Mouse (Mus musculus) neural tube, embryonic 14.5 days (tissue): ENCODE measurements around the gene Ppt2. TPM values are rescaled to one million over a fixed set of nuclear protein-coding genes. Genes with fewer than 3 reads are reported as not detected.

Source experiments
- ATAC-seq: fragments of 200-750 bp; cut with Nextera tagmentation; 2 replicates; pipeline ENCODE4 v1.8.0; 2017; ENCODE audit warnings: low read depth, mild to moderate bottlenecking, moderate TSS enrichment, moderate library complexity
- H3K27ac ChIP-seq: fragments of 300-500 bp; sonication (generic); 2 replicates; pipeline ENCODE4 v1.5.1; 2014; ENCODE audit warnings: low read depth, mild to moderate bottlenecking, control low read depth, low read length, moderate library complexity, mixed read lengths
- H3K27me3 ChIP-seq: fragments of 300-500 bp; sonication (generic); 2 replicates; pipeline ENCODE4 v1.6.1; 2014; ENCODE audit warnings: low read length; ENCODE audit not compliant: control insufficient read depth, insufficient read depth
- H3K36me3 ChIP-seq: fragments of 300-500 bp; sonication (generic); 2 replicates; pipeline ENCODE4 v1.6.1; 2014; ENCODE audit warnings: low read length, mixed read lengths; ENCODE audit not compliant: control insufficient read depth, insufficient read depth
- H3K4me1 ChIP-seq: fragments of 300-500 bp; sonication (generic); 2 replicates; pipeline ENCODE4 v1.6.1; 2014; ENCODE audit warnings: low read length; ENCODE audit not compliant: control insufficient read depth, insufficient read depth
- H3K4me2 ChIP-seq: fragments of 300-500 bp; sonication (generic); 2 replicates; pipeline ENCODE4 v1.6.1; 2014; ENCODE audit warnings: mild to moderate bottlenecking, low read depth, low read length, control low read depth
- H3K4me3 ChIP-seq: fragments of 300-500 bp; sonication (generic); 2 replicates; pipeline ENCODE4 v1.5.1; 2014; ENCODE audit warnings: low read depth, low read length, control low read depth, mixed read lengths
- H3K9ac ChIP-seq: fragments of 300-500 bp; sonication (generic); replicated peaks from 2 replicates; pipeline ENCODE4 v1.6.1; 2014; ENCODE audit warnings: low read depth, mild to moderate bottlenecking, control low read depth, low read length, mixed read lengths
- H3K9me3 ChIP-seq: fragments of 300-500 bp; sonication (generic); 2 replicates; pipeline ENCODE4 v1.6.1; 2016; ENCODE audit warnings: low read length; ENCODE audit not compliant: control insufficient read depth
- WGBS: fragments of 180-500 bp; shearing (Covaris S2); extraction: QIAGEN DNeasy Blood & Tissue Kit; methylation state at CpG from one replicate; pipeline ENCODE4 v1.1.7; 2014; 5-methylcytosine and 5-hydroxymethylcytosine counted together
- polyA plus RNA-seq: library from polyadenylated mRNA; unstranded; fragments of >200 nt; fragmentation: Nextera tagmentation; extraction: Ambion mirVana; gene quantifications from 2 replicates; pipeline ENCODE4 v1.2.1, GENCODE M21; 2014

The Ppt2 gene
- polyA plus RNA-seq, 1 experiment from 2014 or later: 25.4 TPM

GRCm38 (mm10) chr17:34658591-34658990 is 30.3 kb upstream of the Ppt2 start:
- Histone ChIP-seq H3K4me1 (no peaks in the 10 kb centered on the region), H3K4me3 (no peak overlapping the region), H3K27me3 (peaks cover 7% of the 10 kb centered on the region; the same call in 1 of the 2 replicates), H3K27ac (no peak overlapping the region), H3K9ac (no peak overlapping the region), H3K9me3 (no peaks in the 10 kb centered on the region), H3K36me3 (peaks cover 5% of the 10 kb centered on the region; the same call in 1 of the 2 replicates), H3K4me2 (no peak overlapping the region)
- no peak for ATAC-seq
- 80% methylated on average over 3 of the region's 3 CpGs for WGBS

GRCm38 (mm10) chr17:34658145-34658544 is 29.8 kb upstream of the Ppt2 start:
- no peaks in the 10 kb centered on the region for H3K4me1 ChIP-seq
- H3K36me3 ChIP-seq: peaks cover 6% of the 10 kb centered on the region
- no peak overlapping the region for H3K4me2 ChIP-seq
- 85% methylated on average over 2 of the region's 2 CpGs for WGBS
- H3K9ac ChIP-seq: no peak overlapping the region
- no peak overlapping the region for H3K27ac ChIP-seq
- H3K9me3 ChIP-seq: no peaks in the 10 kb centered on the region
- H3K27me3 ChIP-seq: peaks cover 7% of the 10 kb centered on the region; the same call in 1 of the 2 replicates
- ATAC-seq: no peak
- no peak overlapping the region for H3K4me3 ChIP-seq

- Histone ChIP-seq H3K27ac (no peak overlapping the region), H3K4me1 (no peaks in the 10 kb centered on the region), H3K27me3 (peaks cover 7% of the 10 kb centered on the region; the same call in 1 of the 2 replicates), H3K9me3 (no peaks in the 10 kb centered on the region), H3K4me2 (no peak overlapping the region), H3K36me3 (peaks cover 14% of the 10 kb centered on the region), H3K4me3 (no peak overlapping the region), H3K9ac (no peak overlapping the region)
- 42% methylated on average over 2 of the region's 2 CpGs for WGBS
- ATAC-seq: no peak
Observed at GRCm38 (mm10) chr17:34657271-34657670, 29.0 kb upstream of the Ppt2 start.

DNA sequence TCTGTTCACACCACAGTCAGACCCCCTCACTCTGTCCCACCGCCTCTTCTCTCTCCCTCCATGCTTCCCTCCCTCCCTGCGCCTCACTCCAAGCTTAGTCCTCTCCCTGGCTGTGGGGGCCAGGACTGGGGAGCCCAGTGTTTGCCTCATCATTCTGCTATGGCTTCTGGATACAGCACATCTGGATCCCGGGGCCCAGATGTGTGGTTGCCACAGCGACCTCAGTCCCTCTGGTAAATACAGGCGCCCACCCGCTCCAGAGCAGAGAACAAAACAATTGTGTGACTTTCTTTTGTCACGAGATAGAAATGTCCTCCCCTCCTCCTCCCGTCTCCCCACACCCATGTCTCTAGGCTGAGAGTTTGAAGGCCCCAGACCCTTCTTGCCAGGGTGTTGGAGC is 28.4 kb upstream of the Ppt2 start:
- Histone ChIP-seq H3K4me1 (no peaks in the 10 kb centered on the region), H3K4me2 (no peak overlapping the region), H3K4me3 (no peak overlapping the region), H3K27ac (no peak overlapping the region), H3K9me3 (no peaks in the 10 kb centered on the region), H3K36me3 (peaks cover 19% of the 10 kb centered on the region), H3K27me3 (peaks cover 7% of the 10 kb centered on the region; the same call in 1 of the 2 replicates), H3K9ac (no peak overlapping the region)
- WGBS: 45% methylated on average over 8 of the region's 8 CpGs
- ATAC-seq: no peak

DNA sequence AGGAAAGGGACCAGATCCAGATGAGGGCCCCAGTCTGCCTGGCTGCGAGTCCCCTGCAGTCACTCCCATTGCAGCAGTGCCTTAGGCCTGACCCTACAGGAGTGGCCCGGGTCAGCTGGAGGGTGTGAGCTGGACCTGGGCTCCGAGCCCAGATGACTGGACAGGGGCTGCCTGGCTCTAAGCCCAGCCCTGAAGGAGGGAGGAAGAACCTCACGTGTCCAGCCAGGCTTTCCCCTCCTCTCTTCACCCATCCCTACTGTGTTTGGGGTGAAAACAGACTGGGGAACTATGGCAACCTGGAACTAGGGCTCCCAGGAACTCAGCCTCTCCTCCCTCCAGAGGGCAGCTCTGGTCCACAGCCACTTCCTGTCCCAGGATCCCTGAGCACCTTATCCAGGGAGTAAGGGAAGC is 27.3 kb upstream of the Ppt2 start:
- H3K4me1 ChIP-seq: no peaks in the 10 kb centered on the region
- ATAC-seq: peak; percentile 33; the same call in 1 of the 2 replicates
- peaks cover 30% of the 10 kb centered on the region for H3K36me3 ChIP-seq
- no peak overlapping the region for H3K4me2 ChIP-seq
- 57% methylated on average over 4 of the region's 4 CpGs for WGBS
- H3K4me3 ChIP-seq: no peak overlapping the region
- H3K27me3 ChIP-seq: peaks cover 1% of the 10 kb centered on the region; the same call in 1 of the 2 replicates
- H3K9me3 ChIP-seq: no peaks in the 10 kb centered on the region
- no peak overlapping the region for H3K9ac ChIP-seq
- no peak overlapping the region for H3K27ac ChIP-seq

DNA sequence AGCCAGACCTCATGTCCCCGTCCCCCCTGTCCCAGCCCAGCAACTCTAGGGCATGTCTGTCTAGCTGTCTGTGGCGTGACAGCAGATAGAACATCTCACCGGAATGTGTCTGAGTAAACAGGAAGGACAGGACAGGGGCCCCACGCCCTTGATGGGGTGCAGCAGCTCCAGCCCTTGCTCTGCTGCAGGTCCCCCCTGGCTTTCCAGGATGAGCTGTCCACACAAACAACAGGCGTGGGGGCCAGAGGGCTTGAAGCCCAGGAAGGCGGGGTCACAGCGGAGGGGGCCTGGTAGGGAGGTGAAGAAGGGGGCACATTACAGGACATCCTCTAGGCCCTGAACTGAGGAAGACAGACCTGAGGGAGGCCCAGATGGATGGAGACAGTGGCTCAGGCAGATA is 26.9 kb upstream of the Ppt2 start:
- ATAC-seq: 0 out of 2 replicates have a peak, but pooled peaks have one; percentile 9
- Histone ChIP-seq H3K4me2 (no peak overlapping the region), H3K4me1 (no peaks in the 10 kb centered on the region), H3K36me3 (peaks cover 34% of the 10 kb centered on the region), H3K27ac (0 out of 2 replicates have a peak overlapping the region, but pooled peaks have one; percentile 22), H3K4me3 (no peak overlapping the region), H3K9me3 (no peaks in the 10 kb centered on the region), H3K27me3 (no peaks in the 10 kb centered on the region), H3K9ac (no peak overlapping the region)
- WGBS: 85% methylated on average over 7 of the region's 7 CpGs

DNA sequence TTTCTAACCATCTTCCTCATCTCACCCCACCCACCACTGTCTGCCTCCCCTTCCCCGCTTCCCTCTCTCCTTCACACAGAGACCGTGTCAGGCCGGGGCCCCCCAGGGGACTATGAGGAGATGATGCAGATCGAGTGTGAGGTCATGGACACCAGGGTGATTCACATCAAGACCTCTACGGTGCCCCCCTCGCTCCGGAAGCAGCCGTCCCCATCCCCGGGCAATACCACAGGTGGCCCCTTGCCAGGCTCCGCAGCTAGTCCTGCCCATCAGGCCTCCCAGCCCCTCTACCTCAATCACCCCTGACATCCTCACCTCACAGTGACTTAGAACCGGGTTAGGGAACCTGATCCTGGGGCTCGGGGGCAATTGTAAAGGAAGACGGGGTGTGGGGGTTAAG is 26.1 kb upstream of the Ppt2 start:
- peaks cover 35% of the 10 kb centered on the region for H3K36me3 ChIP-seq
- no peak for ATAC-seq
- 91% methylated on average over 13 of the region's 13 CpGs for WGBS

DNA sequence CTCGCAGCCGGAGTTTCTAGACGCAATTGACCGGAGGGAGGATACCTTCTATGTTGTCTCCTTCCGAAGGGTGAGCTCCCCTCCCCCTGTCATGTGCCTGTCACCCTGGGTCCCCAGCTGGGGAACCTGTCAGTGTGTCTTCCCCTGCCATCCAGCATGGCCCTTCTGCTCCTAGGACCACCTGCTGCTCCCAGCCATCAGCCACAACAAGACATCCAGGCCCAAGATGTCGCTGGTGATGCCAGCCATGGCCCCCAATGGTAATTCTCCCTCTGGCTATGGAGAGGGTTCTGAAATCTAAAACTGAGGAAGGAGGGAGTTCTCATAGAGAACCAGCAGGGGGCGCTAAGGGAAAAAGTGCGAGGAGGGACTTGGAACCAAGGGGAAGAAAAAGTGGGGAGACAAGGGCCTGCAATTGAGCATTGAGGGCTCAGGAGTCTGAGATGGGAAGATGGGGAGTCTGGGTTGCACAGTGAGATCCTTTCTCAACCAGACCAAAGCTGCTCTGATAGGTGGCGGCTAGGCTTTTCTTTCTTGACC is 25.5 kb upstream of the Ppt2 start:
- Histone ChIP-seq H3K9me3 (no peaks in the 10 kb centered on the region), H3K4me3 (no peak overlapping the region), H3K36me3 (peaks cover 35% of the 10 kb centered on the region), H3K27me3 (no peaks in the 10 kb centered on the region), H3K9ac (no peak overlapping the region), H3K4me1 (no peaks in the 10 kb centered on the region), H3K27ac (no peak overlapping the region), H3K4me2 (no peak overlapping the region)
- no peak for ATAC-seq
- 63% methylated on average over 9 of the region's 9 CpGs for WGBS

More for the DNA sequence above, 26.1 kb upstream of the Ppt2 start:
- no peaks in the 10 kb centered on the region for H3K9me3 ChIP-seq
- H3K9ac ChIP-seq: no peak overlapping the region
- H3K27ac ChIP-seq: no peak overlapping the region
- H3K4me3 ChIP-seq: no peak overlapping the region
- H3K4me2 ChIP-seq: no peak overlapping the region
- H3K27me3 ChIP-seq: no peaks in the 10 kb centered on the region
- H3K4me1 ChIP-seq: no peaks in the 10 kb centered on the region

- H3K9me3 ChIP-seq: no peaks in the 10 kb centered on the region
- H3K4me3 ChIP-seq: no peak overlapping the region
- no peaks in the 10 kb centered on the region for H3K27me3 ChIP-seq
- no peak overlapping the region for H3K4me2 ChIP-seq
- H3K36me3 ChIP-seq: peaks cover 35% of the 10 kb centered on the region
- no peak overlapping the region for H3K9ac ChIP-seq
- H3K27ac ChIP-seq: no peak overlapping the region
- H3K4me1 ChIP-seq: peaks cover 4% of the 10 kb centered on the region
- WGBS: 92% methylated on average over 8 of the region's 8 CpGs
- ATAC-seq: no peak
Observed at GRCm38 (mm10) chr17:34652985-34653384, 24.7 kb upstream of the Ppt2 start.
